Mouse (Mus musculus) thymus, postnatal 10 days (tissue): ENCODE measurements around the gene Stub1.

ENCODE experiments used
- DNase-seq, 2 experiments: peaks; one replicate each; pipeline ENCODE4 v3.0.0; 2021; ENCODE audit warnings: low spot score in 2 of 2

The Stub1 gene

DNA sequence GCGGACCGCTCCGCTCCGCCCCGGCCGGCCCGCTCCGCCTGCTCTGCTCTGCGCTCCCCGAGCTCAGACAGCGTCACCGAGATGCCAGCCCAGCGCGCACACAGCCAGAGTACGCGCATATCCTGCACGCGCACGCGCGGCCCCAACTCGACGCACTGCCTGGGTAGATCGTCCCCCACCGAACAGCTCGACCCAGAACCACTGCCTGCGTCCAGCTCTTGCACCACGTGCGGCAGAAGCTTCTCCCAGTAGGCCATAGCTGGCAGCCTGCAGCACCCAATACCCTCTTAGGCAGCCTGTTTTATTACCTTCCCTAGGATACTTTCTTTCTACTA is 3.8 kb upstream of the Stub1 start, which contains the start of gene Rhbdl1:
Gene Rhbdl1, minus strand, starts transcription at position 220 of the 335 bp plus-strand sequence.
- DNase-seq = peak in 1 of 2 experiments; percentile 51

DNA sequence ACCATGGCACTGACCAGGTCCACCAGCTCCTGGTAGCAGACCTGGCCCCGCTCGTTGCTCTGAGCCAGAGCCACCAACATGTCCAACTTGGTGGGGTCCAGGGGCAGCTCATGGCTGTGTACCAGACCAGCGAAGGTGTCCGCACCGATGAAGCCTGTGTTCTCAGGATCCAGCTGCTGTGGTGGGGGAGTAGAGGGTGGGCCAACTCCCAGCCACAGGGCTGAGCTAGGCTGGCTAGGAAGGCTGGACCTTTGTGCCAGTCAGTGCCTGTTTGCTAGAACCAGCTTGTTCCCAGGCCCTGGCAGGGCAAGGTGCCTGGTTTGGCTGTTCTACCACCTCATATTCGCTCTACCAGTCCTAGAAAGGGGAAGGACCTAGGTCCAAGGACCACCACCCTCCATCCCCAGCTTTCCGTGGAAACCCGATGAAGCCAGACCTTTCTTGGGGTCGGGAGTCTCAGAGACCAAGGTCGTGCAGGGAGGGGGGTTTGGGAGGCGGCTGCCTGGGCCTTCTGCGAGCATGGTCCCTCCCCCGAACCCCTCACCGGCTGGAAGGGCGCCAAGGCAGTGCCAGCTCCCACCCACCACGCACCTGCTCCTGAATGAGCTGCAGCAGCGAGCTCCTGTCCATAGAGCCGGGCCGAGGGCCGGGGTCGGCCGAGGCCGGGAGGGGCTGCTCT is 3.3 kb upstream of the Stub1 start:
- DNase-seq = no peak

DNA sequence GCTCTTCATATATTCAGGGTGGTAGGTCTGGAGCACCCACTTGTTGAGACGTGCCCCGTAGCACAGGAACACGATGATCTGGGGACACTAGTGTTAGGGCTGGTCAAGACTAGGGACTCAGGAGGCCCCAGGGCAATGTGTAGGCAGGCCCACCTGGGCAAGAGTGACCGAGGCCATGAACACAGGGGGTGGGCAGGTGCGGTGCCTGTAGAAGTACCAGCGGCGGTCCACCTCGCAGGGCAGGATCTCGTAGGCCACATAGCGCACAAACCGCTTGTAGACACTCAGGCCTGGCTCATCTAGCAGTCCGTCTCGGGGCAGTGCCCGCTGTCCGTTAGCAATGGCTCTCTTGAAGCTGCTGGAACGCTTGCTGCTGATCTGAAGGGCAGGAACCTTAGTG is 2.6 kb upstream of the Stub1 start:
- no peak for DNase-seq

DNA sequence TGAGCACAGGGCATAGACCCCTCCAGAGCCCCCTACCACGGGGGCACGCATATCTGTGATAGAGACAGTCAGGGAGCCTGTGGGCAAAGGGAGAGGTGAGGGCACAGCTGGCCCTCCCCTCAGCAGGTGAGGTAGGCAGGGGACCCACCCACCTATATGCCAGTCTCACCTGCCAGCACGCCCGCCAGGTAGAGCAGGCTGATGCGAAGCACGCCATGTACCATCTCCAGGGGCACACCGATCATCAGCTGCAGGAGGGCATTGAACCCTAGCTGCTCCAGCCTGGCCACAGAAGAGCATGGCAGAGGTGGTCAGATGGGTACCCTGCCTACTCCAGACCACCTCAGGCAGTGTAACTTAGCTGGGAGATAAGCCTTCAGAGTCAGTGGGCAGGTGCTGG is 2.1 kb upstream of the Stub1 start:
- no peak for DNase-seq

DNA sequence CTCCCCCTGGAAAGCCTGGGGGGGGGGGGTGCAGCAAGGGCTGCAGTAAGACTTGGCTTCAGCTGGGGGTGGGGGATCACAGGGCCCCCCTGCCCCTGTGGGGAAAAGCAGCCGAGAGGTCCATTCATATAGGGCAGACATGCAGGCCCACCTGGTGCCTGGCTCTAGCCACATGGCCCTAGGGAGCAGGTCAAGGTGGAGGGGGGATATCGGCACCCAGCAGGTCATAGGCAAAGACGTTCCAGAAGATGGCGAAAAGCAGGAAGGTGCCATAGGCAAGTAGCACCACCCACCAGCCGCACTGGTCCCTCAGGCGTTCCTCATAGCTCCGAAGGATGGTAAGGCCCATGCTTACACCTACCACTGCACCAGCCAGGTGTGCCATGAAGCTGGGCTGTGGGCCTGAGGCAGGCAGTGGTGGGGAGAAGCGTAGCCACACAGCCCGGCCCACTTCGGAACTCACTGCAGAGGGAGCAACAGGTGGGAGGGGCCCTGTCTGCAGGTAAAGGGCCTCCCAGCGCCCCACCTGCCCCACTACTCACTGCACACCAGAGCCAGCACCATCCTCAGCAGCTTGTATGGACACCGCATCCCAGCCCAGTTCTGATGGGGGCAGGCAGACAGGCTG is 1.5 kb upstream of the Stub1 start:
- no peak for DNase-seq

DNA sequence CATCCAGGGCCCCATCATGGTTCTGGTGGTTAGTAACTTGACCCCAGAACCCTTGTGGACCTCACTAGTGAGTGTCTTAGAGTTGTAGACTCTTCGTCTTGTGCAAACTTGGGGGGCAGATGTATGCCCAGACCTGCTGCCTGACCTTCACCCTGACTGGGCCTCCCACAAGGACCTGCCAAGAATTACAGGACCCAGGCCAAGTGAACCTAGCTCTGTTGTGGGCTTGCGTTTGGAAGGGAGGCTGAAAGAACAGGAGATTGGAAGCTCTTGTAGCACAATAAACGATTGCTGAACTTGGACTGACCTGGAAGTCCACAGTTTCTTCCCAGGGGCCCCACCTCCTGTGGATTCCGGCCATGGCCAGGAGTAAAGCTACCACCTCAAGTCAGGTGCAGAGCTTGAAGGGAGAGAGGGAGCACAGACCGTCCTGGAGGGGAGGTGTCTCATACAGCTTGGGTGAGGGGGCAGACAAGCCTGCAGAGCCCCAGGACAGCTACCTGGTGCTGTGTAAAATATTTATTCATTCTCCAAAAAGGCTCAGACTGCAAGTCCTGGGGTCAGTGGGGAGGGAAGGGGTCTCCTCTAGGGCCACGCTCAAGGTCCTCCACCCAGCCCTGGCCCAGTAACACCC is 874 bp upstream of the Stub1 start:
- no peak for DNase-seq

DNA sequence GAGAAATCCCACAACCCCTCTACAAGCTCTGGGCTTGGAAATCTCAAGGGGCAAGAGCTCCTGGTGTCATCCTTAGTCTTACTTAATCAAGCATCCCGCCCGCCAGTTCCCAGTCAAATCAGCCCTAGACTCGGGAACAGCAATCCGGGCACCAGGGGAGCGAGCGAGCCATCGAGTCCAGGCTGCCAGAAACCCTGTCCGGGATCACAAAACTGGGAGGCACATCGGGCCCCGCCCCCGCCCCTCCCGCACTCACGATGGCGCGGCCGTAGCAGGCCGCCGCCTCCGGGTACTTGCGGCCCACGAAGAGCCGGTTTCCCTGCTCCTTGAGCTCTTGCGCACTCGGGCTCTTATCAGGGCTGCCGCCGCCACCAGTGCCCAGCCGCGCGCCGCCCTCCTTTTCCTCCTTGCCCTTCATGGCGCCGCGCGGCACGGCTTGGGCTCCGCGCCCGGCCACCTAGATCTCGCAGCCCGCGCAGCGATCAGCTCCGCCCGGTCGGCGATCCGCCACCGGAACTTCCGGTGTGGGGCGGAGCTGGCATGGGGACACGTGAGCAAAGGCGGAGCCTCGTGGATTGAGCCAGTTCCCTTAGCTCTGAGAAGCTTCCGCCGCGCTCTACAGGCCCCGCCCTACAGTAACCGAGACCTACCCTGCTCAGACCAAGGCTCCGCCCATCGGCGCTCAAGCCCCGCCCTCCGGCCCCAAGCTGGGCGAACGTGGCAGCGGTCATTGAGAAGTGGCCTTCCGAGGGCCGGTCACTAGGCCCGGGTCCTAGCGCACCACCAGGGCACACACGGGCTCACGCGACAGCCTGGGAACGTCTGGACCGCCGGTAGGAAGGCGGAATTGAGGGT is 541 bp downstream of the Stub1 start:
- peak; percentile 94 to 97 for DNase-seq

DNA sequence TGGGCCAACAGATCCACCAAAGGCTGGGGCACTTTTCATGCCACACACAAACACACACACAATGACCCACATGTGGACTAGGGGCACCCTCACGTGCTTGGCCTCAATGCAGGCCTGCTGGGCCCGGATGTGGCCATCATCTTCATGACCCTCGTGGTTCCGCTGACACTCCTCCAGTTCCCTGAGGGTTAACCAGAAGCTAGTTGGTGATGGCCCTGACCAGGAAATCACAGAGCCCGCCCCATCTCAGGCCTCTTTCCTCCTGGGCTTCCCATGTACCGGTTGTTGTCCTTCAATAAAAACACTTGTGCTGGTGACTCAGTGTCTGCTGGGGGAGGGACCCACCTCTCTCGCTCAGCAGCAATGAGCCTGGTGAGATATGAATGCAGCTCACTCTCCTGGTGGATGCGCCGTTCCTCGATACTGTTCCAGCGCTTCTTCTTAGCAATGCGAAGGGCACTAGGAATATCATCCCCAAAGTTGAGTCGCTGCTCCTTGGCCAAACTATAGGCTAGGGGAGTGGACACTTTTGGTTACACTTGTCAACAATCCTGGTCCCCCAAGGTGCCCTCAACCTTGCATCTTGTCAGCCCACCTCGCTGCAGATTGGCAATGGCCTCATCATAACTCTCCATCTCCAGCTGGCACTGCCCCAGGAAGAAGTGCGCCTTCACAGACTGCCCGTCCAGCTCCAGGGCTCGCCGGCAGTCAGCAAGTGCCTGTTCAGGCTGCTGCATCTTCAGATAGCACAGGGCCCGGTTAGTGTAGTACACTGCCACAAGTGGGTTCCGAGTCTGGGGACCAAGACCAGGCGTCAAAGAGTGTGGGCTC is 1.5 kb downstream of the Stub1 start:
- no peak for DNase-seq

DNA sequence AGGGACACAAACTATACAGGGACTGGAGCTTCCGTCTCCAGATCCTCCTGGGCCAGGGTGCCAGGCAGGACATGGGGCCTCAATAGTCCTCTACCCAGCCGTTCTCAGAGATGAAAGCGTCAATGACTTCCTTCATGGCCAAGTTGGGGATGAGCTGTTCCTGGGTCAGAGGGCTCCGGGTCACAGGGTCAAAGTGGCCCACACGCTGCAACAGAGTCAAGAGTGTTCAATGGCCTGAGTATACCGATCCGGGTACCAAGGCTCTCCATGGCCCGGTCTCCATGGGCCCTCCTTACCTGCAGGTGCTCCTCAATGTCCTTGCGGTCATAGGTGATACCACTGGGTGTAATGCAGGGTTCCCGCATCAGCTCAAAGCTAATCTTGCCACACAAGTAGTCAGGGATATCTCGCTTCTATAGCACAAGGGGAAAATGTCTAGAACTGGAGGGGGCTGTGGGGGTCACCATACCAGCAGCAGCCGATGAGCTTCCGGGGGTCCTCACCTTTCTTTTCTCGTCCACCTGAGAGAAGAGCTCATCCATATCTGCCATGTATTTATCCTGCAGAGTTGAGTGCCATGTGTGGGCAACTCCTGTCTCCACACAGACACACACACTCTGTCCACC is 2.3 kb downstream of the Stub1 start:
- DNase-seq = no peak

DNA sequence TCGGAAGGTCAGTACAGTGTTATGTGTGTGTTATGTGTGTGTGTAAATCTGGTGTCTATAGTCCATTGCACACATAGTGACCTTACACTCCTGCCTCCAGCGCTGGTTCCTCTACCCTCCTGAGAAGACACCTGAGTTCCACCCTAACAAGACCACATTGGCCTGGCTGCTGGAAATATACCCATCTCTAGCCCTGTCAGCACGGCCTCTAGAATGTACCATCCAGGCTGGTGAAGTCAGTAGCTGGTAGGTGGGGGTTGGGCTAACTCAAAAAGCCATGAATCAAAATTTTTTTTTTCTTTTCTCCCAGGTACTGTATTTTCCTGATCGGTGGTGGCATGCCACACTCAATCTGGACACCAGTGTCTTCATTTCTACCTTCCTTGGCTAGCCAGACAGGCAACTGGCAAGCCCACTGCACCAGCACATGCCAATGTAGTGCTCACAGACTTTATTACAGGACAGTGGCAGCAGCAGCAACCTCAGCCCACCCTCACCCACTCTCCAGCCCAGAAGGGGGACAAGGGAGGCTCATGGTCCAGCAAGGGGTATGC is 2.9 kb downstream of the Stub1 start:
- DNase-seq = no peak

DNA sequence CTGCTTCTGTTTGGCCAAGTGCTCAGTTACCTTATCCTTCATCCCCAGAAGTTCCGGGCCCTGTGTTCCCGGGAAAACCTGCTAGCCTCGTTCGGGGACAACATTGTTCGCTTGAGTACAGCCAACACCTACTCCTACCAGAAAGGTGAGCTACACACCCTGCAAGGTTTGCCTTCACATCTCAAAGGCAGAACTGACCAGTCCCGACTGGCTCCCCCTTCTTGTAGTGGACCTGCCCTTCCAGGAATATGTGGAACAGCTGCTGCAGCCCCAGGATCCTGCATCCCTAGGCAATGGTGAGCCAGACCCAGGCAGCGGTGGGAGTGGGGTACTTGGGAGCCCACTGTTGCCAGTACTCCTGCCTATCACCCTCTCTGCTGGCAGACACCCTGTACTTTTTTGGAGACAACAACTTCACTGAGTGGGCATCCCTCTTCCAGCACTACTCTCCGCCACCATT is 3.6 kb downstream of the Stub1 start:
- DNase-seq = no peak

DNA sequence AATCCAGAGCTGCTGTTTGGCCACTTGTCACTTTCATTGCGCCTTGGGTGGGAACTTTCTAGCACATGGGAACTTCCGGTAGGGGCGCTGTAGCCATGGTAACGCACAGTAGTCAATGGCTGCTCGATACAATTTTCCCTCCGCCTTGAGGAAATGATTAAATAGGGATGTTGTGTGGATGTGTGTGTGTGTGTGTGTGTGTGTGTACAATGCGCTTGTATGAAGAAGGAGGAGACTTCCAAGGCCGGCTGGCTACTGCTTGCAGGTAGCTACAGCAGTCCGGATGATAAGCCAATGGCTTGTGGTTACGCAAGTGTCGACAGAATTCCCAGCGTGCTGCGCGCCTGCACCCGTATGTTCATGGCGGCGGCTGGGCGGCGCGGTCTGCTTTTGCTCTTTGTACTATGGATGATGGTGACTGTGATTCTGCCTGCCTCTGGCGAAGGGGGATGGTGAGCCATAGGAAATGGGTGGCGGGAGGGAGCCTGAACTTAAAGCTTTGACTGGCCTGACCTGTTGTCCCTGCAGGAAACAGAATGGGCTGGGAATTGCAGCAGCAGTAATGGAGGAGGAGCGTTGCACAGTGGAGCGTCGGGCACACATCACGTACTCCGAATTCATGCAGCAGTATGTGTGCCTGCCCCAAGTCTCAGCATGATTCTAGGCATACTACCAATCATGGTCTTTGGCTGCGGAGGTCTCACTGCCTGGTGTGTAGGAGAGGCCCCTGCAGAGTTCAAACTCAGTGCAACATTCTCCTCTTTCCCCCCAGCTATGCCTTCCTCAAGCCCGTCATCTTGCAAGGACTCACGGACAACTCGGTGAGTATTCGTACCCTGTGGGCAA is 4.3 kb downstream of the Stub1 start, which contains the start of gene Jmjd8:
Gene Jmjd8, plus strand, starts transcription at position 156 of the 846 bp plus-strand sequence.
- DNase-seq = peak; percentile 66 to 68

DNA sequence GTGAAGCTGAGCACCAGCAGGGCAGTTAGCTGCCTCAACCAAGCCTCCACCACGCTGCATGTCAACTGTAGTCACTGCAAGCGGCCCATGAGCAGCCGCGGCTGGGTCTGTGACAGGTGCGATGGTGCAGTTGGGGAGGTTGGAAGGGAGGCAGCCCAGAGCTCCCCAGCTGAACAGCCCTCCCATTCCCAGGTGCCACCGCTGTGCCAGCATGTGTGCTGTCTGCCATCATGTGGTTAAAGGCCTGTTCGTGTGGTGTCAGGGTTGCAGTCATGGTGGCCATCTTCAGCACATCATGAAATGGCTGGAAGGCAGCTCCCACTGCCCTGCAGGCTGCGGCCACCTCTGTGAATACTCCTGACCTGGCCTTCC is 5.0 kb downstream of the Stub1 start:
- no peak for DNase-seq

DNA sequence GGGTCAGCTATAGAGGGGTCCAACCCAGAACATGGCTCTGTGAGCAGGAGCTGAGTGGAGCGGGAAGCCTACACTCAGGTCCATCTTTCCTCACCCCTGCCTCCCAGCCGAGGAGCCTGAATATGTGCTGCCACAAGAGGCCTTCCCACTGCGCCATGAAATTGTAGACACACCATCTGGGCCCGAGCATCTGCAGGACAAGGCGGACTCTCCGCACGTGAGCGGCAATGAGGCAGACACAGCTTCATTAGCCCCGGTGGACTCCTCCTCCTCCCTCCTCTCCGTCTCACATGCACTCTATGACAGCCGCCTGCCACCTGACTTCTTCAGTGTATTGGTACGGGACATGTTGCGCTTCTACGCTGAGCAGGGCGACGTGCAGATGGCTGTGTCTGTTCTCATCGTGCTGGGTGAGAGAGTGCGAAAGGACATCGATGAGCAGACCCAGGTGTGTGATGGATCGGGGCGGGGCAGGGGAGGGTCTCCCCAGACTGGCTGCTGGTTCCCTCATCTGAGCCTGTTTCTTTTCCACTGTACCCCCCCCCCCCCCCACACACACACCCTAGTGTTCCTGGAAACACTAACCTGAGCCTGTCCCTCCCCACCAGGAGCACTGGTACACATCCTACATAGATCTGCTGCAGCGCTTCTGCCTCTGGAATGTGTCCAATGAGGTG is 5.5 kb downstream of the Stub1 start:
- DNase-seq = no peak

DNA sequence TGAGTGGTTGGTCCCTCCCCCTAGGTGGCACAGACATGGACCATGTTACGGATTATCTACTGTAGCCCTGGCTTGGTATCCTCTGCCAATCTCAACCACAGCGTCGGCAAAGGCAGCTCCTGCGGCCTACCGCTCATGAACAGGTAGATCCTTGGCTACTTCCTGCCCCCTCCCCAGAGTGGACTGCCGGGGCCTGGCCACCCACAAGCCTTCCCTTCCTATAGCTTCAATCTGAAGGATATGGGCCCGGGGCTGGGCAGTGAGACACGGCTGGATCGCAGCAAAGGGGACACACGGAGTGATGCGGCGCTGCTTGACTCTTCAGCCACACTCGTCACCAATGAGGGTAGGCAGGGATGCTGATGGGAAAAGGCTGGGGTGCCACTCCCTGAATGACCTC is 6.2 kb downstream of the Stub1 start:
- DNase-seq = no peak

DNA sequence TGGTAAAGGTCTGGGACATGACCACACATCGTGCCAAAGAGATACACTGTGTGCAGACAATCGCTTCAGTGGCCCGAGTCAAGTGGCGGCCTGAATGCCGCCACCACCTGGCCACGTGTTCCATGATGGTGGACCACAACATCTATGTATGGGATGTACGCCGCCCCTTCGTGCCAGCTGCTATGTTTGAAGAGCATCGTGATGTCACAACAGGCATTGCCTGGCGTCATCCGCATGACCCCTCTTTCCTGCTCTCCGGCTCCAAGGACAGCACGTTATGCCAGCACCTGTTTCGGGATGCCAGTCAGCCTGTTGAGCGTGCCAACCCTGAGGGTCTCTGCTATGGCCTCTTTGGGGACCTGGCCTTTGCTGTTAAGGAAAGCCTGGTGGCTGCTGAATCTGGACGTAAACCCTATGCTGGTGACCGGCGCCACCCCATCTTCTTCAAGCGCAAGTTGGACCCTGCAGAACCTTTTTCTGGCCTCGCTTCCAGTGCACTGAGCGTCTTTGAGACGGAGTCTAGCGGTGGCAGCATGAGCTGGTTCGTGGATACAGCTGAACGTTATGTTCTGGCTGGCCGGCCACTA is 7.1 kb downstream of the Stub1 start:
- no peak for DNase-seq

DNA sequence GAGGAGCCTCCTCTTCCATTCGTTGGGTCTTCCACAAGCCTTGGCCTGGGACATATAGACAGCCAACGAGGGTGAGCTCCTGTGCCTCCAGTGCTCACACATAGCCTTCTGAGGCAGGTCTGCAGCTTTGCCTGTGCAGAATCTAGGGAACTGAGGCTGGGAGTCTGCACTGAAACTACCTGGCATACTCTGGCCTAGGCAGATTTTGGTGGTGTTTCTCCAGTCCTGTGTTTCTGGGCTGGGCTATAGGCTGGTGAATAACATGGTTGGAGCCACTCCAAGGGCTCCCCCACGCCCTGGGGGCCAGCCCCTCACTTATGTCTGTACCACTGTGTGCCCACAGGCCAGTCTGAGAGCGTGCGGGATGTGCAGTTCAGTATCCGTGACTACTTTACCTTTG is 7.9 kb downstream of the Stub1 start:
- DNase-seq = no peak

DNA sequence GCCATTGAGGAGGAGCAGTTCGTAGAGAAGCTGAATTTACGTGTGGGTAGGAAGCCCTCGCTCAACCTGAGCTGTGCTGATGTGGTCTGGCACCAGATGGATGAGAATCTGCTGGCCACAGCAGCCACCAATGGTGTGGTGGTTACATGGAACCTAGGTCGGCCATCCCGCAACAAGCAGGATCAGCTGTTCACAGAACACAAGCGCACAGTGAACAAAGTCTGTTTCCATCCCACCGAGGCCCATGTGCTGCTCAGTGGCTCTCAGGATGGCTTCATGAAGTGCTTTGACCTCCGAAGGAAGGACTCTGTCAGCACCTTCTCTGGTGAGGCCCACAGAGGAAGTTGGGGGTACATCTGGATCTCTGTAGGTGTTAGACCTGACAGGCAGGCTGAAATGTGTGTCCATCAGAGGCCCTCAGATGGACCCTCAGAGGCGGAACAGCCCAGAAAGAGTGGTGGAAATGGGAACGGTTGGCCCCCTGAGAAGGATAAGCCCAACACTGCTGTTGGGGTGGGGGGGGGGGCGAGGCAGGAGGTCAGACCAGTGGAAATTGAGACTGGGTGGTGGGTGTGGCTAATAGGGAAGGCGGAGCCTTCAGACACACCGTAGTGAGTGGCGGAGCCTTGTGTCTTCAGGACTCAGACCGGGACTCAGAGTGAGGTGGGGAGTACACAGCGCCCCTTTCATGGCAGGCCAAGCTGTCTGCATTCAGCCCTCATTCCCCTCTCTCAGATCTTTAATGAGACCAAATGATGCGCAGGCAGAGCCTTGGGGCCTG is 8.7 kb downstream of the Stub1 start:
- no peak for DNase-seq
